Mouse (Mus musculus) CH12.LX (cell line): ENCODE results near the gene Pfkfb3. TPM values are rescaled to one million over a fixed set of nuclear protein-coding genes. Genes with fewer than 3 reads are reported as not detected.

ENCODE experiments used
- DNase-seq: peaks from one replicate; pipeline ENCODE4 v3.0.0-alpha.2; 2013; ENCODE audit errors: extremely low read depth
- H3K27ac ChIP-seq: 2 replicates; pipeline ENCODE4 v1.5.1; 2012; ENCODE audit warnings: low read depth, mild to moderate bottlenecking, control low read depth, moderate library complexity; ENCODE audit not compliant: insufficient read depth
- H3K27me3 ChIP-seq: replicated peaks from 2 replicates; pipeline ENCODE3; 2012; ENCODE audit warnings: inconsistent platforms
- H3K36me3 ChIP-seq, 2 experiments: replicated peaks in 1 of 2; 2 replicates each; pipeline versions ENCODE3 to v1.6.1; 2012; ENCODE audit warnings: inconsistent platforms in 1 of 2, low read length in 1 of 2, mild to moderate bottlenecking in 1 of 2, mixed read lengths in 1 of 2, moderate library complexity in 1 of 2; ENCODE audit not compliant: control insufficient read depth in 1 of 2, insufficient read depth in 1 of 2
- H3K4me1 ChIP-seq, 2 experiments: 2 replicates each; pipeline ENCODE4 v1.6.1; 2012; ENCODE audit warnings: inconsistent platforms in 1 of 2, moderate library complexity in 1 of 2; ENCODE audit not compliant: insufficient read depth in 2 of 2, control insufficient read depth in 1 of 2
- H3K4me2 ChIP-seq: 2 replicates; pipeline ENCODE4 v1.6.1; 2012; ENCODE audit warnings: low read depth, mild to moderate bottlenecking, control low read depth; ENCODE audit not compliant: poor library complexity, insufficient read depth, severe bottlenecking
- H3K4me3 ChIP-seq, 3 experiments: fragments of 150-350 bp in 1 of 3; sonication (generic) in 1 of 3; replicated peaks in 1 of 3; 2 replicates each; pipeline versions ENCODE3 to v1.5.1; 2011 to 2012; ENCODE audit warnings: low read depth in 2 of 3, low read length in 2 of 3, mild to moderate bottlenecking in 2 of 3, moderate library complexity in 2 of 3, control low read depth in 1 of 3, improper control_type of control experiment in 1 of 3, inconsistent platforms in 1 of 3, mixed read lengths in 1 of 3; ENCODE audit not compliant: poor library complexity in 1 of 3
- H3K79me2 ChIP-seq: replicated peaks from 2 replicates; pipeline ENCODE4 v1.6.1; 2012; ENCODE audit warnings: mild to moderate bottlenecking, moderate library complexity; ENCODE audit not compliant: control insufficient read depth, poor library complexity, insufficient read depth, severe bottlenecking; ENCODE audit errors: extremely low read depth
- H3K9ac ChIP-seq: 2 replicates; pipeline ENCODE4 v1.6.1; 2012; ENCODE audit warnings: low read depth, mild to moderate bottlenecking, control low read depth, moderate library complexity; ENCODE audit not compliant: insufficient read depth
- H3K9me3 ChIP-seq: replicated peaks from 2 replicates; pipeline ENCODE3; 2012; ENCODE audit warnings: low read length, inconsistent platforms, mixed read lengths
- BHLHE40 ChIP-seq: IDR thresholded peaks from 2 replicates; pipeline ENCODE4 v1.6.1; 2011; ENCODE audit warnings: mild to moderate bottlenecking, low read depth, low read length, improper control_type of control experiment
- CHD1 ChIP-seq: IDR thresholded peaks from 2 replicates; pipeline ENCODE4 v1.6.1; 2012; ENCODE audit warnings: low read depth, low read length, improper control_type of control experiment, inconsistent platforms
- CHD2 ChIP-seq: IDR thresholded peaks from 2 replicates; pipeline ENCODE4 v1.6.1; 2011; ENCODE audit warnings: low read length, improper control_type of control experiment
- CTCF ChIP-seq, 2 experiments: IDR thresholded peaks in 1 of 2; conservative IDR thresholded peaks in 1 of 2; 2 replicates each; pipeline ENCODE4 v1.5.1; 2011 to 2012; ENCODE audit warnings: low read depth in 2 of 2, low read length in 2 of 2, improper control_type of control experiment in 1 of 2, inconsistent platforms in 1 of 2, mild to moderate bottlenecking in 1 of 2, moderate library complexity in 1 of 2
- EP300 ChIP-seq: IDR thresholded peaks from 2 replicates; pipeline ENCODE4 v1.6.1; 2011; ENCODE audit warnings: low read length, improper control_type of control experiment
- ETS1 ChIP-seq: conservative IDR thresholded peaks from 2 replicates; pipeline ENCODE4 v1.6.1; 2012; ENCODE audit warnings: low read depth, mild to moderate bottlenecking, inconsistent platforms, low read length, improper control_type of control experiment, moderate library complexity
- HCFC1 ChIP-seq: IDR thresholded peaks from 2 replicates; pipeline ENCODE4 v1.6.1; 2012; ENCODE audit warnings: low read depth, mild to moderate bottlenecking, inconsistent platforms, low read length, improper control_type of control experiment
- IRF4 ChIP-seq: IDR thresholded peaks from 2 replicates; pipeline ENCODE4 v1.6.1; 2014; ENCODE audit warnings: low read depth, mild to moderate bottlenecking, inconsistent platforms, low read length, improper control_type of control experiment
- JUN ChIP-seq: IDR thresholded peaks from 2 replicates; pipeline ENCODE4 v1.6.1; 2011; ENCODE audit warnings: low read depth, mild to moderate bottlenecking, low read length, improper control_type of control experiment, moderate library complexity; ENCODE audit not compliant: insufficient read depth
- JUND ChIP-seq: conservative IDR thresholded peaks from 2 replicates; pipeline ENCODE4 v1.6.1; 2011; ENCODE audit warnings: low read depth, low read length, improper control_type of control experiment
- MAFK ChIP-seq: IDR thresholded peaks from 2 replicates; pipeline ENCODE4 v1.6.1; 2011; ENCODE audit warnings: low read length, improper control_type of control experiment; ENCODE audit not compliant: insufficient replicate concordance
- MAX ChIP-seq: IDR thresholded peaks from 2 replicates; pipeline ENCODE4 v1.6.1; 2011; ENCODE audit warnings: low read length, improper control_type of control experiment
- MAZ ChIP-seq: IDR thresholded peaks from 2 replicates; pipeline ENCODE4 v1.6.1; 2012; ENCODE audit warnings: low read depth, mild to moderate bottlenecking, inconsistent platforms, low read length, improper control_type of control experiment, moderate library complexity
- MEF2A ChIP-seq: IDR thresholded peaks from 2 replicates; pipeline ENCODE4 v1.6.1; 2014; ENCODE audit warnings: low read depth, mild to moderate bottlenecking, inconsistent platforms, low read length, improper control_type of control experiment, borderline replicate concordance
- MYC ChIP-seq: IDR thresholded peaks from 2 replicates; pipeline ENCODE4 v1.6.1; 2011; ENCODE audit warnings: low read depth, mild to moderate bottlenecking, improper control_type of control experiment, low read length
- NRF1 ChIP-seq: IDR thresholded peaks from 2 replicates; pipeline ENCODE4 v1.6.1; 2014; ENCODE audit warnings: low read depth, mild to moderate bottlenecking, inconsistent platforms, low read length, improper control_type of control experiment, moderate library complexity
- PAX5 ChIP-seq: IDR thresholded peaks from 2 replicates; pipeline ENCODE4 v1.6.1; 2012; ENCODE audit warnings: low read length, inconsistent platforms, mixed read lengths
- POLR2A ChIP-seq: IDR thresholded peaks from 2 replicates; pipeline ENCODE4 v1.6.1; 2011; ENCODE audit warnings: low read depth, mild to moderate bottlenecking, improper control_type of control experiment, low read length
- RCOR1 ChIP-seq: conservative IDR thresholded peaks from 2 replicates; pipeline ENCODE4 v1.6.1; 2012; ENCODE audit warnings: low read depth, mild to moderate bottlenecking, inconsistent platforms, low read length, improper control_type of control experiment
- SMC3 ChIP-seq: IDR thresholded peaks from 2 replicates; pipeline ENCODE4 v1.6.1; 2011; ENCODE audit warnings: low read depth, low read length, improper control_type of control experiment
- TCF12 ChIP-seq: IDR thresholded peaks from 2 replicates; pipeline ENCODE4 v1.6.1; 2014; ENCODE audit warnings: low read depth, mild to moderate bottlenecking, inconsistent platforms, low read length, improper control_type of control experiment
- UBTF ChIP-seq: IDR thresholded peaks from 2 replicates; pipeline ENCODE4 v1.6.1; 2012; ENCODE audit warnings: low read depth, mild to moderate bottlenecking, inconsistent platforms, low read length, improper control_type of control experiment, moderate library complexity
- USF1 ChIP-seq: IDR thresholded peaks from 2 replicates; pipeline ENCODE4 v1.6.1; 2014; ENCODE audit warnings: low read depth, mild to moderate bottlenecking, inconsistent platforms, low read length, improper control_type of control experiment
- USF2 ChIP-seq: conservative IDR thresholded peaks from 2 replicates; pipeline ENCODE4 v1.6.1; 2011; ENCODE audit warnings: low read depth, low read length, improper control_type of control experiment
- ZMIZ1 ChIP-seq: IDR thresholded peaks from 2 replicates; pipeline ENCODE4 v1.6.1; 2012; ENCODE audit warnings: low read depth, mild to moderate bottlenecking, inconsistent platforms, low read length, improper control_type of control experiment
- dilution Hi-C: fragments of 300-500 bp; cut with MboI; formaldehyde crosslinking; loops from 2 replicates; pipeline ENCODE4 v1.14.3; 2020; ENCODE audit warnings: low sequenced_read_pairs; ENCODE audit not compliant: extremely low pct_unique_long_range_greater_than_20kb, extremely low pct_ligation_motif_present
- in situ Hi-C: fragments of 300-500 bp; cut with MboI; formaldehyde crosslinking; loops from 3 replicates; pipeline ENCODE4 v1.14.3; 2019; ENCODE audit warnings: low sequenced_read_pairs, low pct_ligation_motif_present, low pct_unique_long_range_greater_than_20kb, mixed read lengths
- polyA plus RNA-seq: library from polyadenylated mRNA; unstranded; fragments of >175 nt; gene quantifications from 2 replicates; pipeline ENCODE4 v1.2.1, GENCODE M21; 2012; ENCODE audit warnings: low read depth; ENCODE audit not compliant: insufficient read length
- total RNA-seq, 2 experiments: library from RNA; depleted of rRNA; stranded (reverse); fragments of 300-350 nt in 1 of 2; fragments of >200 nt in 1 of 2; gene quantifications; 2 replicates each; pipeline ENCODE4 v1.2.3; 2012 to 2014

The Pfkfb3 gene
- total and polyA plus RNA-seq, 3 experiments: 6.5 to 17.2 (median 6.7) TPM

DNA sequence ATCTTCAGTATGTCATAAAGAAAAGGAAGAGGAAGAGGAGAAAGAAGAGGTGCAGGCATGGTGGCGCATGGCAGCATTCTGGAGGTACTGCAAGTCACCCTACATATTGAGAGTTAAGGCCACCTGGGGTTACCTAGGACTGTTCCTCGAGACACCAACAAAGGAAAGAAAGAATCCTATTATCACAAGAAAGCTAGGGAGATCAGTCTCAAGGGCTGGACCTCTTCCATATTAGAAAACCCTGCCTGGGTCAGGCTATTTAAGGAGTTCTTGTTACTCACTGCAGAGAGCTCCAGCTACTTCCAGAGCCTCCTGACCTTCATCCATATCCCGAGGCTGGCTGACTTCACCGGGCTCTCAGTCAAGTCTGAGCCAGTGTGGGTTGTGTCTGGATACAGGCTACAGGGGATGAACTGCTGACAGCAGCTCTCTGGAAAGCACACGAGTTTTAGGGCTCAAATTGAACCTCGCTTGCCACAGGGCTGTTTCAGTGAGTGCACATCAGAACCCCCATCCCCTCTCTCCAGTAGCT, 17.2 kb upstream of the Pfkfb3 start:
- Histone ChIP-seq H3K4me1 (no peaks in the 10 kb centered on the region), H3K4me2 (no peak overlapping the region), H3K36me3 (no peaks in the 10 kb centered on the region), H3K27me3 (no peaks in the 10 kb centered on the region), H3K9ac (no peak overlapping the region), H3K27ac (no peak overlapping the region), H3K4me3 (no peak overlapping the region)
- in situ Hi-C loops (no loop called here), dilution Hi-C loops (no loop called here)
- no peak for DNase-seq
- TF ChIP-seq BHLHE40 (no peak), MAZ (no peak), TCF12 (no peak), PAX5 (no peak), IRF4 (no peak), USF2 (no peak), EP300 (no peak), RCOR1 (no peak), ETS1 (no peak)
- TF ChIP-seq, all 38 proteins: peak for 0
- H3K79me2 ChIP-seq: no peaks in the 10 kb centered on the region
- no peaks in the 10 kb centered on the region for H3K9me3 ChIP-seq

DNA sequence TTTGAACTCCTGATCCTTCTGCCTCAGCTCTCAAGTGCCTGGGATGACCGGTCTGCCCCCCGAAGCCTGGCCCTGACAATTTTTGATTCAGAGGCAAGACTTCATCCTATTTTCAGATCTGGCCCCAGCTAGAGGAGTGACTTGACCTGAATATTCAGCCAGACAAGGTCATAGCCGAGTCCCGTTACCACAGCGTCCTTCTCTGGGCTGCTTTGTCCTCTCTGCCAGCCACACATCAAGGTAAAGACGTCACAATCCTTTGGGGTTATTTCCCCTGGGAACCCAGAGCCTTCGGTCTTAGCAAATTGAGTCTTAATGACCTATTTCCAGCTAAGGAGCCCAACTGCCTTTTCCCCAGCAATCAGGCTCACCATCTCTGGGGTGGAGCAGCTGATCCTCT, 14.6 kb upstream of the Pfkfb3 start:
- H3K27me3 ChIP-seq: no peaks in the 10 kb centered on the region
- dilution Hi-C loops (no loop called here), in situ Hi-C loops (no loop called here)
- TF ChIP-seq EP300: no peak
- no peak for TF ChIP-seq MEF2A
- TF ChIP-seq MAFK: no peak
- TF ChIP-seq MAZ: no peak
- TF ChIP-seq RCOR1: no peak
- no peak for TF ChIP-seq NRF1
- no peak for TF ChIP-seq IRF4
- TF ChIP-seq POLR2A: no peak
- no peak for TF ChIP-seq MYC
- TF ChIP-seq MAX: no peak
- no peak for TF ChIP-seq HCFC1
- TF ChIP-seq USF1: no peak
- no peak for TF ChIP-seq JUND
- TF ChIP-seq SMC3: no peak
- TF ChIP-seq UBTF: no peak
- no peak for TF ChIP-seq CHD2
- no peak for TF ChIP-seq CTCF (conservative IDR thresholded peaks at IDR 0.05 in 1 of 2, IDR thresholded peaks at IDR 0.05 in 1 of 2; ENCODE audit: low read depth in 2 of 2, low read length in 2 of 2)
- TF ChIP-seq JUN: no peak
- no peak for TF ChIP-seq ZMIZ1
- no peak for TF ChIP-seq CHD1
- H3K4me2 ChIP-seq: no peak overlapping the region
- H3K4me1 ChIP-seq: no peaks in the 10 kb centered on the region
- no peaks in the 10 kb centered on the region for H3K36me3 ChIP-seq
- H3K4me3 ChIP-seq: no peak overlapping the region
- no peak for DNase-seq
- H3K79me2 ChIP-seq: no peaks in the 10 kb centered on the region
- H3K27ac ChIP-seq: no peak overlapping the region
- H3K9ac ChIP-seq: no peak overlapping the region
- no peaks in the 10 kb centered on the region for H3K9me3 ChIP-seq
